Mouse (Mus musculus) adrenal gland, postnatal 10 days (tissue): ENCODE data around the gene Clca3a2. TPM values are rescaled to one million over a fixed set of nuclear protein-coding genes. Genes with fewer than 3 reads are reported as not detected.

ENCODE experiments used
- total RNA-seq, 2 experiments: library from RNA; stranded (reverse); gene quantifications; 2 replicates each; pipeline ENCODE4 v1.2.3; 2021

Clca3a2 gene
- total RNA-seq, 2 experiments from 2014 or later = 0.12 to 0.21 TPM

Other genes starting within 250 kb of the Clca3a2 start
- 10 to 100 TPM; 19.2 to 19.5 TPM for gene Hs2st1, start 249.3 kb downstream of the Clca3a2 start, total RNA-seq
- gene Selenof, start 249.2 kb downstream of the Clca3a2 start, total RNA-seq = 100 to 1,000 TPM; 283 to 295 TPM
- 100 to 1,000 TPM; 271 to 286 TPM for gene Sh3glb1, start 99.2 kb downstream of the Clca3a2 start, total RNA-seq
- gene Clca3a1, start 58.5 kb downstream of the Clca3a2 start, total RNA-seq = 1 to 10 TPM; 9.3 to 9.6 TPM
- gene Clca3b, start 29.9 kb upstream of the Clca3a2 start, total RNA-seq = not detected
- not detected for gene Clca4b, start 113.0 kb upstream of the Clca3a2 start, total RNA-seq
- not detected for gene Clca4a, start 155.6 kb upstream of the Clca3a2 start, total RNA-seq
- gene Clca1, start 213.3 kb upstream of the Clca3a2 start, total RNA-seq = not detected